Mouse (Mus musculus) myocyte (in vitro differentiated cells): Measurements from ENCODE around the gene Sdhaf3. TPM values are rescaled to one million over a fixed set of nuclear protein-coding genes. Genes with fewer than 3 reads are reported as not detected.
A peak's percentile ranks its signal among the peaks of the same experiment; 100 is the strongest.

Experiments
- H3K27me3 ChIP-seq: one replicate; pipeline ENCODE4 v1.6.1; 2011; ENCODE audit not compliant: control insufficient read depth, insufficient read depth, insufficient read length
- H3K36me3 ChIP-seq: one replicate; pipeline ENCODE4 v1.6.1; 2011; ENCODE audit not compliant: control insufficient read depth, insufficient read depth
- H3K4me2 ChIP-seq: one replicate; pipeline ENCODE4 v1.6.1; 2011; ENCODE audit warnings: low read depth, control low read depth
- H3K4me3 ChIP-seq: one replicate; pipeline ENCODE4 v1.5.1; 2011; ENCODE audit warnings: mild to moderate bottlenecking, control low read depth, moderate library complexity
- H3K79me2 ChIP-seq: one replicate; pipeline ENCODE4 v1.6.1; 2011; ENCODE audit not compliant: control insufficient read depth, insufficient read depth
- H3ac ChIP-seq: one replicate; pipeline ENCODE4 v1.6.1; 2011; ENCODE audit not compliant: control insufficient read depth, insufficient read length
- CEBPB ChIP-seq: IDR thresholded peaks from 2 replicates; pipeline ENCODE4 v1.6.1; 2011; ENCODE audit warnings: mild to moderate bottlenecking, moderate library complexity; ENCODE audit not compliant: poor library complexity, insufficient read depth, severe bottlenecking
- E2F4 ChIP-seq: IDR thresholded peaks from one replicate; pipeline ENCODE4 v1.6.1; 2011; ENCODE audit warnings: mild to moderate bottlenecking, control low read depth, moderate library complexity; ENCODE audit not compliant: insufficient read depth
- MAX ChIP-seq: IDR thresholded peaks from one replicate; pipeline ENCODE4 v1.6.1; 2011; ENCODE audit warnings: low read depth, mild to moderate bottlenecking, control low read depth
- MYOD1 ChIP-seq, 3 experiments: IDR thresholded peaks; one replicate each; pipeline ENCODE4 v1.6.1; 2011; ENCODE audit warnings: control low read depth in 2 of 3, low read depth in 2 of 3, mild to moderate bottlenecking in 2 of 3, moderate library complexity in 1 of 3; ENCODE audit not compliant: insufficient read length in 2 of 3, control insufficient read depth in 1 of 3
- MYOG ChIP-seq, 3 experiments: IDR thresholded peaks; one replicate each; pipeline ENCODE4 v1.6.1; 2011; ENCODE audit warnings: control low read depth in 2 of 3, low read depth in 2 of 3, mild to moderate bottlenecking in 2 of 3; ENCODE audit not compliant: insufficient read length in 2 of 3, control insufficient read depth in 1 of 3, insufficient read depth in 1 of 3
- POLR2A ChIP-seq: IDR thresholded peaks from one replicate; pipeline ENCODE4 v1.6.1; 2011; ENCODE audit warnings: low read depth, mild to moderate bottlenecking, control low read depth, moderate library complexity; ENCODE audit not compliant: insufficient read length
- POLR2AphosphoS2 ChIP-seq: IDR thresholded peaks from one replicate; pipeline ENCODE4 v1.6.1; 2011; ENCODE audit warnings: low read depth, control low read depth; ENCODE audit not compliant: insufficient read length
- REST ChIP-seq: IDR thresholded peaks from one replicate; pipeline ENCODE4 v1.6.1; 2011; ENCODE audit warnings: mild to moderate bottlenecking, control low read depth, moderate library complexity; ENCODE audit not compliant: insufficient read depth, insufficient read length
- SRF ChIP-seq: IDR thresholded peaks from one replicate; pipeline ENCODE4 v1.6.1; 2011; ENCODE audit warnings: low read depth; ENCODE audit not compliant: control insufficient read depth, insufficient read length
- TCF12 ChIP-seq: IDR thresholded peaks from one replicate; pipeline ENCODE4 v1.6.1; 2011; ENCODE audit warnings: mild to moderate bottlenecking, control low read depth; ENCODE audit not compliant: poor library complexity, insufficient read depth, severe bottlenecking
- TCF3 ChIP-seq: IDR thresholded peaks from one replicate; pipeline ENCODE4 v1.6.1; 2011; ENCODE audit warnings: low read depth, control low read depth; ENCODE audit not compliant: insufficient read length
- USF1 ChIP-seq: IDR thresholded peaks from one replicate; pipeline ENCODE4 v1.6.1; 2011; ENCODE audit warnings: low read depth, mild to moderate bottlenecking, control low read depth, moderate library complexity
- polyA plus RNA-seq: library from polyadenylated mRNA; unstranded; fragments of >200 nt; fragmentation: generic; extraction: Trizol; gene quantifications from one replicate; pipeline ENCODE4 v1.2.1, GENCODE M21; 2012; ENCODE audit warnings: missing spikeins

The Sdhaf3 gene
- polyA plus RNA-seq = 1.9 TPM

GRCm38 (mm10) chr6:6955764-6956561 lies at the start of gene Sdhaf3:
Gene Sdhaf3 (plus strand): TSS chr6:6956004.
- Histone ChIP-seq H3K27me3 (no peaks in the 10 kb centered on the region), H3ac (peak within 1 kb of the TSS; percentile 36), H3K79me2 (no peaks in the 10 kb centered on the region), H3K36me3 (no peaks in the 10 kb centered on the region), H3K4me3 (peak within 1 kb of the TSS; percentile 86), H3K4me2 (peak within 1 kb of the TSS; percentile 94)
- TF ChIP-seq TCF12 = no peak
- TF ChIP-seq SRF = no peak
- no peak for TF ChIP-seq REST
- TF ChIP-seq POLR2AphosphoS2 = peak; percentile 74
- TF ChIP-seq USF1 = no peak
- TF ChIP-seq MYOD1 (IDR thresholded peaks at IDR 0.05; ENCODE audit: control insufficient read depth in 1 of 3, insufficient read length in 2 of 3, low read depth in 2 of 3) = peak in 1 of 3 experiments; percentile 21
- no peak for TF ChIP-seq TCF3
- no peak for TF ChIP-seq MAX
- TF ChIP-seq POLR2A = peak; percentile 81
- no peak for TF ChIP-seq E2F4
- peak in 1 of 3 experiments; percentile 25 for TF ChIP-seq MYOG (IDR thresholded peaks at IDR 0.05; ENCODE audit: control insufficient read depth in 1 of 3, insufficient read depth in 1 of 3, insufficient read length in 2 of 3, low read depth in 2 of 3)

GRCm38 (mm10) chr6:6909586-6909985 lies 46.2 kb upstream of the Sdhaf3 start:
- peak overlapping the region; percentile 33 for H3K4me2 ChIP-seq
- no peaks in the 10 kb centered on the region for H3K27me3 ChIP-seq
- no peaks in the 10 kb centered on the region for H3K36me3 ChIP-seq
- H3K79me2 ChIP-seq = no peaks in the 10 kb centered on the region
- H3ac ChIP-seq = no peak overlapping the region
- TF ChIP-seq CEBPB (no peak), USF1 (no peak), MAX (no peak), REST (no peak), POLR2AphosphoS2 (no peak), MYOD1 (IDR thresholded peaks at IDR 0.05; ENCODE audit: control insufficient read depth in 1 of 3, insufficient read length in 2 of 3, low read depth in 2 of 3) (no peak), POLR2A (no peak)
- H3K4me3 ChIP-seq = no peak overlapping the region

- TF ChIP-seq USF1 (no peak), MAX (no peak), CEBPB (no peak), POLR2A (no peak), SRF (no peak), MYOG (IDR thresholded peaks at IDR 0.05; ENCODE audit: control insufficient read depth in 1 of 3, insufficient read depth in 1 of 3, insufficient read length in 2 of 3, low read depth in 2 of 3) (no peak), POLR2AphosphoS2 (no peak), TCF3 (no peak), MYOD1 (IDR thresholded peaks at IDR 0.05; ENCODE audit: control insufficient read depth in 1 of 3, insufficient read length in 2 of 3, low read depth in 2 of 3) (no peak), E2F4 (no peak), TCF12 (no peak), REST (no peak)
Observed at GRCm38 (mm10) chr6:6914304-6914703, 41.5 kb upstream of the Sdhaf3 start.

GRCm38 (mm10) chr6:6914849-6915525 lies 40.8 kb upstream of the Sdhaf3 start:
- H3K36me3 ChIP-seq = no peaks in the 10 kb centered on the region
- H3K79me2 ChIP-seq = no peaks in the 10 kb centered on the region
- no peak overlapping the region for H3ac ChIP-seq
- TF ChIP-seq REST (no peak), CEBPB (no peak), TCF12 (no peak)
- no peak overlapping the region for H3K4me3 ChIP-seq
- H3K27me3 ChIP-seq = no peaks in the 10 kb centered on the region
- H3K4me2 ChIP-seq = no peak overlapping the region

More at GRCm38 (mm10) chr6:6914304-6914703, 41.5 kb upstream of the Sdhaf3 start:
- no peaks in the 10 kb centered on the region for H3K36me3 ChIP-seq
- no peak overlapping the region for H3K4me3 ChIP-seq
- H3ac ChIP-seq = no peak overlapping the region
- H3K79me2 ChIP-seq = no peaks in the 10 kb centered on the region
- H3K27me3 ChIP-seq = no peaks in the 10 kb centered on the region
- no peak overlapping the region for H3K4me2 ChIP-seq

- no peaks in the 10 kb centered on the region for H3K36me3 ChIP-seq
- H3K4me3 ChIP-seq = no peak overlapping the region
- TF ChIP-seq CEBPB (no peak), TCF12 (no peak), MAX (no peak), REST (no peak), SRF (no peak), TCF3 (no peak)
- H3K79me2 ChIP-seq = no peaks in the 10 kb centered on the region
- H3K27me3 ChIP-seq = no peaks in the 10 kb centered on the region
- H3K4me2 ChIP-seq = no peak overlapping the region
- no peak overlapping the region for H3ac ChIP-seq
Observed at GRCm38 (mm10) chr6:6915526-6915915, 40.3 kb upstream of the Sdhaf3 start.
